Comparison of ENCODE assay signal across 20 mouse cellular contexts in the genomic region with DNA sequence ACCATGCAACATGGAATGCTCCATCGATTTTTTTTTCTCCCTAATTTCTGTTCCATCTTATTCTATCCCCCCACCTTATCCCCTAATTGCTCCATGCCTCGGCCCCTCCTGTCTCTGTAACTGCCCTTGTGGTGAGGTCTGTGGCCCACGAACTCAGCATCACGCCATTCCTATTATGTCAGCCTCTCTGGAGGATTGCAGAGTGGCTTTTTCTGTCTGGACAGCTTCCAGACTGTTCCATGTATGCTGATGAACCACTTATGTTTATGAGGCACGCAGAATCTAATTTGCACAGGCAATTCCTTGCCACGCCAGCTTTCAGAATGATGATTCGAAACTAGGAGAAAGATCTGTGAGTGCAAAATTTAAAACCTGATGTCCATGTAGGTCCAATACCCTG.
DNase-seq lines count a peak whose midpoint lies in the region; ATAC-seq and TF ChIP-seq lines count a peak whose summit lies in the region.
"Had no signal": no experiment of that assay in that cellular context is flagged by ENCODE, and none has a peak within 500 bp of the region (broad histone marks: within the 10 kb centered on the region; RNA-seq: fewer than 3 reads in every experiment).

No protein-coding gene starts in this region.

- no peak for ATAC-seq in forebrain, embryonic 13.5 days
- ATAC-seq in forebrain, embryonic 11.5 days (replicated peaks; ENCODE audit: low FRiP score) = no peak
- no peak for ATAC-seq in heart, embryonic 12.5 days (ENCODE audit: insufficient number of reproducible peaks, low FRiP score)
- ATAC-seq in midbrain, postnatal 0 days (ENCODE audit: low FRiP score) = no peak
- no peak for ATAC-seq in midbrain, embryonic 15.5 days (replicated peaks)
- 0 out of 2 replicates have a peak, but pooled peaks have one; percentile 26 for ATAC-seq in hindbrain, embryonic 16.5 days
- ATAC-seq: intestine, embryonic 16.5 days; midbrain, embryonic 16.5 days had no signal

- 0 out of 2 replicates have a peak, but pooled peaks cover 4% of the 10 kb centered on the region for H3K36me3 ChIP-seq in forebrain, embryonic 13.5 days (ENCODE audit: poor library complexity, severe bottlenecking)
- no peaks in the 10 kb centered on the region for H3K36me3 ChIP-seq in forebrain, embryonic 11.5 days (ENCODE audit: control insufficient read depth, insufficient read depth, low read length)
- no peaks in the 10 kb centered on the region for H3K36me3 ChIP-seq in heart, embryonic 12.5 days
- no peaks in the 10 kb centered on the region for H3K36me3 ChIP-seq in midbrain, postnatal 0 days (ENCODE audit: insufficient read depth, low read length)
- no peaks in the 10 kb centered on the region for H3K36me3 ChIP-seq in midbrain, embryonic 15.5 days (replicated peaks)
- no peaks in the 10 kb centered on the region for H3K36me3 ChIP-seq in hindbrain, embryonic 16.5 days (ENCODE audit: control insufficient read depth, insufficient read depth, low read length)

- no peak overlapping the region for H3K4me3 ChIP-seq in forebrain, embryonic 13.5 days
- no peak overlapping the region for H3K4me3 ChIP-seq in forebrain, embryonic 11.5 days (ENCODE audit: low read depth, low read length)
- H3K4me3 ChIP-seq in heart, embryonic 12.5 days = no peak overlapping the region
- no peak overlapping the region for H3K4me3 ChIP-seq in midbrain, postnatal 0 days (ENCODE audit: low read depth, low read length)
- H3K4me3 ChIP-seq in midbrain, embryonic 15.5 days = no peak overlapping the region
- no peak overlapping the region for H3K4me3 ChIP-seq in hindbrain, embryonic 16.5 days (ENCODE audit: low read length)
- H3K4me3 ChIP-seq: layer of hippocampus, adult 2 months had no signal

- H3K4me2 ChIP-seq in forebrain, embryonic 13.5 days = no peak overlapping the region
- no peak overlapping the region for H3K4me2 ChIP-seq in forebrain, embryonic 11.5 days (ENCODE audit: low read depth, low read length, severe bottlenecking)
- no peak overlapping the region for H3K4me2 ChIP-seq in heart, embryonic 12.5 days
- H3K4me2 ChIP-seq in midbrain, postnatal 0 days (ENCODE audit: low read depth, low read length, poor library complexity, severe bottlenecking) = no peak overlapping the region
- H3K4me2 ChIP-seq in midbrain, embryonic 15.5 days = no peak overlapping the region
- H3K4me2 ChIP-seq in hindbrain, embryonic 16.5 days (ENCODE audit: low read length) = no peak overlapping the region

- no peak for DNase-seq in forebrain, embryonic 11.5 days (ENCODE audit: low spot score)
- peak; percentile 33 for DNase-seq in heart, postnatal 4 days
- DNase-seq in midbrain, postnatal 0 days (ENCODE audit: low spot score) = peak; percentile 52
- DNase-seq in left cerebral cortex, adult 8-10 months (ENCODE audit: low spot score in 2 of 2) = no peak
- DNase-seq: adrenal gland, adult 8-10 months; cerebellum, adult 2 months; left cerebral cortex, postnatal 4 days; lung, adult 2 months; right cerebral cortex, postnatal 25 days; thymus, postnatal 4 days had no signal

- peaks cover 23% of the 10 kb centered on the region for H3K4me1 ChIP-seq in forebrain, embryonic 13.5 days
- H3K4me1 ChIP-seq in forebrain, embryonic 11.5 days (replicated peaks; ENCODE audit: control insufficient read depth, insufficient read depth, low read length) = no peaks in the 10 kb centered on the region; the same call in none of the 2 replicates
- H3K4me1 ChIP-seq in heart, embryonic 12.5 days (replicated peaks) = peaks cover 45% of the 10 kb centered on the region
- no peaks in the 10 kb centered on the region for H3K4me1 ChIP-seq in midbrain, postnatal 0 days (ENCODE audit: insufficient read depth, low read length)
- peaks cover 13% of the 10 kb centered on the region for H3K4me1 ChIP-seq in midbrain, embryonic 15.5 days
- peaks cover 7% of the 10 kb centered on the region for H3K4me1 ChIP-seq in hindbrain, embryonic 16.5 days (ENCODE audit: control insufficient read depth, insufficient read depth, low read depth, low read length)

- H3K9me3 ChIP-seq in forebrain, embryonic 13.5 days (replicated peaks) = no peaks in the 10 kb centered on the region
- no peaks in the 10 kb centered on the region for H3K9me3 ChIP-seq in forebrain, embryonic 11.5 days (ENCODE audit: control insufficient read depth, low read length)
- no peaks in the 10 kb centered on the region for H3K9me3 ChIP-seq in heart, embryonic 12.5 days (replicated peaks)
- no peaks in the 10 kb centered on the region for H3K9me3 ChIP-seq in midbrain, postnatal 0 days (ENCODE audit: low read length)
- H3K9me3 ChIP-seq in midbrain, embryonic 15.5 days = no peaks in the 10 kb centered on the region
- no peaks in the 10 kb centered on the region for H3K9me3 ChIP-seq in hindbrain, embryonic 16.5 days (ENCODE audit: control insufficient read depth, low read length)

- no peak for TF ChIP-seq CTCF in midbrain, postnatal 0 days (IDR thresholded peaks at IDR 0.05)

- H3K27ac ChIP-seq in forebrain, embryonic 13.5 days = peak overlapping the region; percentile 41; the same call in 1 of the 2 replicates
- no peak overlapping the region for H3K27ac ChIP-seq in forebrain, embryonic 11.5 days (ENCODE audit: low read depth, low read length)
- H3K27ac ChIP-seq in heart, embryonic 12.5 days (ENCODE audit: poor library complexity, severe bottlenecking) = no peak overlapping the region
- H3K27ac ChIP-seq in midbrain, postnatal 0 days (ENCODE audit: low read depth, low read length) = no peak overlapping the region
- no peak overlapping the region for H3K27ac ChIP-seq in midbrain, embryonic 15.5 days
- H3K27ac ChIP-seq in hindbrain, embryonic 16.5 days (ENCODE audit: low read depth, low read length) = no peak overlapping the region
- H3K27ac ChIP-seq: kidney, postnatal 0 days; layer of hippocampus, adult 2 months; macrophage had no signal

- WGBS in forebrain, embryonic 13.5 days = 68% methylated on average over 7 of the region's 7 CpGs
- WGBS in forebrain, embryonic 11.5 days = 90% methylated on average over 7 of the region's 7 CpGs
- 60% methylated on average over 7 of the region's 7 CpGs for WGBS in heart, embryonic 12.5 days
- 58% methylated on average over 7 of the region's 7 CpGs for WGBS in midbrain, postnatal 0 days
- WGBS in midbrain, embryonic 15.5 days = 51% methylated on average over 7 of the region's 7 CpGs
- 43% methylated on average over 7 of the region's 7 CpGs for WGBS in hindbrain, embryonic 16.5 days

- H3K9ac ChIP-seq in forebrain, embryonic 13.5 days = no peak overlapping the region; the same call in 1 of the 2 replicates
- H3K9ac ChIP-seq in forebrain, embryonic 11.5 days (ENCODE audit: low read length) = no peak overlapping the region
- H3K9ac ChIP-seq in heart, embryonic 12.5 days = no peak overlapping the region
- H3K9ac ChIP-seq in midbrain, postnatal 0 days (replicated peaks; ENCODE audit: low read length, poor library complexity, severe bottlenecking) = no peak overlapping the region
- H3K9ac ChIP-seq in midbrain, embryonic 15.5 days = no peak overlapping the region
- no peak overlapping the region for H3K9ac ChIP-seq in hindbrain, embryonic 16.5 days (ENCODE audit: low read depth, low read length)

- no peaks in the 10 kb centered on the region for H3K27me3 ChIP-seq in forebrain, embryonic 13.5 days
- H3K27me3 ChIP-seq in forebrain, embryonic 11.5 days (ENCODE audit: control insufficient read depth, insufficient read depth, low read length) = no peaks in the 10 kb centered on the region
- no peaks in the 10 kb centered on the region for H3K27me3 ChIP-seq in heart, embryonic 12.5 days (replicated peaks)
- no peaks in the 10 kb centered on the region for H3K27me3 ChIP-seq in midbrain, postnatal 0 days (ENCODE audit: insufficient read depth, low read length)
- H3K27me3 ChIP-seq in midbrain, embryonic 15.5 days (replicated peaks) = no peaks in the 10 kb centered on the region
- H3K27me3 ChIP-seq in hindbrain, embryonic 16.5 days (replicated peaks; ENCODE audit: control insufficient read depth, insufficient read depth, low read length) = no peaks in the 10 kb centered on the region
- H3K27me3 ChIP-seq: CH12.LX had no signal

Comparison
In these comparisons a context has a peak if more than half of its experiments do, and no peak if none do; other contexts are left out.
1. DNase-seq: peak in heart, postnatal 4 days (single experiment) and midbrain, postnatal 0 days (single experiment); none in forebrain, embryonic 11.5 days (single experiment) and left cerebral cortex, adult 8-10 months (0 of 2).